Mouse (Mus musculus) stomach, postnatal 0 days (tissue): ENCODE data around the gene Iffo1. TPM values are rescaled to one million over a fixed set of nuclear protein-coding genes. Genes with fewer than 3 reads are reported as not detected.

Source experiments
- ATAC-seq: fragments of 200-750 bp; cut with Nextera tagmentation; 2 replicates; pipeline ENCODE4 v1.8.0; 2017; ENCODE audit not compliant: low FRiP score, low TSS enrichment
- DNase-seq: peaks from one replicate; pipeline ENCODE4 v3.0.0-alpha.2; 2016; ENCODE audit warnings: low spot score
- H3K27ac ChIP-seq: fragments of 300-500 bp; sonication (generic); replicated peaks from 2 replicates; pipeline ENCODE4 v1.5.1; 2014; ENCODE audit warnings: mild to moderate bottlenecking, control low read depth
- H3K27me3 ChIP-seq: fragments of 300-500 bp; sonication (generic); 2 replicates; pipeline ENCODE4 v1.6.1; 2014; ENCODE audit warnings: low read length; ENCODE audit not compliant: control insufficient read depth, insufficient read depth
- H3K36me3 ChIP-seq: fragments of 300-500 bp; sonication (generic); 2 replicates; pipeline ENCODE4 v1.6.1; 2014; ENCODE audit warnings: low read length, mixed read lengths; ENCODE audit not compliant: control insufficient read depth, insufficient read depth
- H3K4me1 ChIP-seq: fragments of 300-500 bp; sonication (generic); replicated peaks from 2 replicates; pipeline ENCODE4 v1.6.1; 2014; ENCODE audit warnings: antibody characterized with exemption; ENCODE audit not compliant: control insufficient read depth, insufficient read depth
- H3K4me2 ChIP-seq: fragments of 300-500 bp; sonication (generic); replicated peaks from 2 replicates; pipeline ENCODE4 v1.6.1; 2014; ENCODE audit warnings: low read depth, mild to moderate bottlenecking, control low read depth, moderate library complexity
- H3K4me3 ChIP-seq: fragments of 300-500 bp; sonication (generic); 2 replicates; pipeline ENCODE4 v1.5.1; 2014; ENCODE audit warnings: low read depth, low read length, control low read depth
- H3K9ac ChIP-seq: fragments of 300-500 bp; sonication (generic); 2 replicates; pipeline ENCODE4 v1.6.1; 2014; ENCODE audit warnings: mild to moderate bottlenecking, low read length, control low read depth, mixed read lengths
- H3K9me3 ChIP-seq: fragments of 300-500 bp; sonication (generic); 2 replicates; pipeline ENCODE4 v1.6.1; 2016; ENCODE audit warnings: low read length; ENCODE audit not compliant: control insufficient read depth
- CTCF ChIP-seq: IDR thresholded peaks from 2 replicates; pipeline ENCODE4 v1.5.1; 2016; ENCODE audit warnings: antibody characterized with exemption, low read depth, mild to moderate bottlenecking, moderate library complexity
- EP300 ChIP-seq: optimal IDR thresholded peaks from 2 replicates; pipeline ENCODE3; 2016; ENCODE audit warnings: antibody characterized with exemption
- WGBS: fragments of 180-500 bp; shearing (Covaris S2); extraction: QIAGEN DNeasy Blood & Tissue Kit; methylation state at CpG from one replicate; pipeline ENCODE4 v1.1.7; 2014; 5-methylcytosine and 5-hydroxymethylcytosine counted together
- polyA plus RNA-seq: library from polyadenylated mRNA; unstranded; fragments of >200 nt; fragmentation: Nextera tagmentation; extraction: Ambion mirVana; gene quantifications from 2 replicates; pipeline ENCODE4 v1.2.1, GENCODE M21; 2015

Iffo1 gene
- polyA plus RNA-seq, 1 experiment from 2014 or later, result 4.4 TPM

DNA sequence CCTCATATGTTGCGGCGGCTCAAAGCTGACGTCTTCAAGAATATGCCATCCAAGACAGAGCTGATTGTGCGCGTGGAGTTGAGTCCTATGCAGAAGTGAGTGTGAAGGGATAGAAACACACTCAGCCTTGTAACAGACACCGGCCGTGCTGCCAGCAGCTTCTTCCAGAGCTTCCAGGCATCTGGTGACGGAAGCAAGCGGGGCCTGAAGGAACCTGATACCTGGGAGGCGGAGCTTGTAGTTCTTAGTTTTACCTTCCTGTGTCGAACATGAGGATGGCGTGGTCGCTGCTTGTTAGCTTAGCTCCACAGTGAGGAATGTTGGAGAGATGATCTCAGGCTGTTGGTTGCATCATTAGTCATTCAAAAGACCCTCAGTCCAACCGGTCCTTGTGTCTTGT, 35.7 kb upstream of the Iffo1 start:
- 77% methylated on average over 14 of the region's 14 CpGs for WGBS
- no peak overlapping the region for H3K4me2 ChIP-seq
- no peaks in the 10 kb centered on the region for H3K9me3 ChIP-seq
- H3K9ac ChIP-seq, result no peak overlapping the region
- H3K27ac ChIP-seq, result no peak overlapping the region
- no peak for TF ChIP-seq CTCF
- TF ChIP-seq EP300, result no peak
- H3K4me1 ChIP-seq, result no peaks in the 10 kb centered on the region
- H3K27me3 ChIP-seq, result no peaks in the 10 kb centered on the region
- H3K4me3 ChIP-seq, result no peak overlapping the region
- ATAC-seq (no peak), DNase-seq (no peak)
- peaks cover 75% of the 10 kb centered on the region for H3K36me3 ChIP-seq

DNA sequence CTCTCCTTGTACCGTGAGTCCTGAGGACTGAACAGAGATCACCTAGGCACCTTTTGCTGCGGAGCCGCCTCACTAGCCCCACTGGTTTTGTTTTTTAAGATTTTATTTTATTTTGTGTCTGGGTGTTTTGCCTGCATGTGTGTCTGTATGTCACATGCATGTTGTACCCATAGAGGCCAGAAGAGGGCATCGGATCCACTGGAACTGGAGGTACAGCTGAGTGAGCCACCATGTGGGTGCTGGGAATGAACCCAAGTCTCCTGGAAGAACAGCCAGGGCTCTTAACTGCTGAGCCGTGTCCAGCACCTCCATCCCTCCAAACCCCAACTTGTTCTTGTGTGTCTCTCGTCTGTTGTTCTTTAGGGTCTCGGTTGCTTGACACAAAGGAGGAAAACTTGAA, 34.1 kb upstream of the Iffo1 start:
- ATAC-seq (peak; percentile 50; the same call in 1 of the 2 replicates), DNase-seq (peak; percentile 56)
- H3K4me3 ChIP-seq, result no peak overlapping the region
- TF ChIP-seq CTCF, result peak; percentile 68
- no peak for TF ChIP-seq EP300
- peaks cover 66% of the 10 kb centered on the region for H3K36me3 ChIP-seq
- H3K27ac ChIP-seq, result no peak overlapping the region
- H3K4me2 ChIP-seq, result no peak overlapping the region
- 85% methylated on average over 7 of the region's 7 CpGs for WGBS
- H3K9me3 ChIP-seq, result no peaks in the 10 kb centered on the region
- no peaks in the 10 kb centered on the region for H3K4me1 ChIP-seq
- no peaks in the 10 kb centered on the region for H3K27me3 ChIP-seq
- no peak overlapping the region for H3K9ac ChIP-seq

DNA sequence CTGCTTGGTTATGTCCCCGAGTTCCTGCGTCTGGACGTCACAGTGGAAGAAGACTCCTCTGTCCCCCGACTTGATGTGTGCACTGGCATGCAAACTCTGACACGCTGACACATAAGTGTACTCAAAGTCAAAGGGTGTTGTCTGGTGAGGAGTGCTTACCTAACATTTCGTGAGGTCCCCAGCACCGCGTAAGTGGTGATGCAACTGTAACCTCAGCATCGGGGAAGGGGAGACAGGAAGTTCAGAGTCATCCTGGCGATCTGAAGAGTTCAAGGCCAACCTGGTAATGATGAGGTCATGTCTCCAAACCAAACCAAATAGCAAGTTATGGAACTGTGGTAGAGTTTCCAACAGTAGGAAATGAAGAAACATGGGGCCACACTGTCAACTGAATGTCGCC, 32.5 kb upstream of the Iffo1 start:
- Histone ChIP-seq H3K9ac (no peak overlapping the region), H3K4me1 (no peaks in the 10 kb centered on the region), H3K4me2 (no peak overlapping the region), H3K4me3 (no peak overlapping the region), H3K27ac (no peak overlapping the region), H3K9me3 (no peaks in the 10 kb centered on the region), H3K27me3 (no peaks in the 10 kb centered on the region), H3K36me3 (peaks cover 63% of the 10 kb centered on the region)
- ATAC-seq, result no peak
- no peak for DNase-seq
- 92% methylated on average over 11 of the region's 11 CpGs for WGBS
- no peak for TF ChIP-seq CTCF
- no peak for TF ChIP-seq EP300

DNA sequence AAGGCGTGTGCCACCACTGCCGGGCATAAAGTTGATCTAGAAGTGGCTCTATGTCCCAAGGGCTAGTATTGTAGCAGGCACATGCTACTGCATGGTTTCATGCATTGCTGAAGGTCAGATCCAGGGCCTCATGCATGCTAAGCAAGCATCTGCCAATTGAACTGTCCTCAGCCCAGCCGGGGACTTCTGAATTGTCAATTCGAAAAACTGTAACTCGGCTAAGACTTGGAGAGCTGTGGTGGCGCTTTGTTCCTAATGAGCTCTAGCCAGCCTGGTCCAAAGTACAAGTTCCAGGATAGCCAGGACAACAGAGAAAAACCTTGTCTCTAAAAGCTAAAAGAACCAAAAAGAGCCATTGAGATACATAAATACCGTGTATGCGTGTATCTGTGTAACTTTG, 25.7 kb upstream of the Iffo1 start:
- H3K9me3 ChIP-seq, result no peaks in the 10 kb centered on the region
- H3K27me3 ChIP-seq, result no peaks in the 10 kb centered on the region
- H3K27ac ChIP-seq, result no peak overlapping the region
- no peaks in the 10 kb centered on the region for H3K4me1 ChIP-seq
- DNase-seq, result no peak
- H3K9ac ChIP-seq, result no peak overlapping the region
- 88% methylated on average over 8 of the region's 8 CpGs for WGBS
- H3K4me3 ChIP-seq, result no peak overlapping the region
- H3K4me2 ChIP-seq, result no peak overlapping the region
- TF ChIP-seq EP300, result no peak
- TF ChIP-seq CTCF, result no peak
- H3K36me3 ChIP-seq, result peaks cover 62% of the 10 kb centered on the region
- no peak for ATAC-seq

DNA sequence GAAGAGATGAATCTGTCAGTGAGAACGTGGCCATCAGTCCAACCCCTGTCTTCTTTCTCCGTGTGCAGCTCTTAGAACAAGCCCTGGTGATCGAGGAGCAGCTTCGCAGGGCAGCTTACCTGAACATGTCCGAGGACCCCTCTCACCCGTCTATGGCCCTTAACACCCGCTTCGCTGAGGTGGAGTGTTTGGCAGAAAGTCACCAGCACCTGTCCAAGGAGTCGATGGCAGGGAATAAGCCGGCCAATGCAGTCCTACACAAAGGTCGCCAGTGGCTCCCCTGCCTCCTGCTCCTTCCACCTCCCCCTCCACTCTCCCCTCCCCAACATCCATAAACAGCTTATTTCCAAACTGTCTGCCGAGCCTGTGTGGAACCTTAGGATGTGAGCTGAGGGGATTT, 16.3 kb upstream of the Iffo1 start:
- no peak overlapping the region for H3K4me3 ChIP-seq
- H3K36me3 ChIP-seq, result peaks cover 20% of the 10 kb centered on the region
- ATAC-seq, result no peak
- H3K4me2 ChIP-seq, result no peak overlapping the region
- TF ChIP-seq CTCF, result no peak
- TF ChIP-seq EP300, result no peak
- H3K9ac ChIP-seq, result no peak overlapping the region
- DNase-seq, result no peak
- 87% methylated on average over 12 of the region's 12 CpGs for WGBS
- H3K27me3 ChIP-seq, result no peaks in the 10 kb centered on the region
- H3K4me1 ChIP-seq, result no peaks in the 10 kb centered on the region; the same call in 1 of the 2 replicates
- no peak overlapping the region for H3K27ac ChIP-seq
- H3K9me3 ChIP-seq, result no peaks in the 10 kb centered on the region

DNA sequence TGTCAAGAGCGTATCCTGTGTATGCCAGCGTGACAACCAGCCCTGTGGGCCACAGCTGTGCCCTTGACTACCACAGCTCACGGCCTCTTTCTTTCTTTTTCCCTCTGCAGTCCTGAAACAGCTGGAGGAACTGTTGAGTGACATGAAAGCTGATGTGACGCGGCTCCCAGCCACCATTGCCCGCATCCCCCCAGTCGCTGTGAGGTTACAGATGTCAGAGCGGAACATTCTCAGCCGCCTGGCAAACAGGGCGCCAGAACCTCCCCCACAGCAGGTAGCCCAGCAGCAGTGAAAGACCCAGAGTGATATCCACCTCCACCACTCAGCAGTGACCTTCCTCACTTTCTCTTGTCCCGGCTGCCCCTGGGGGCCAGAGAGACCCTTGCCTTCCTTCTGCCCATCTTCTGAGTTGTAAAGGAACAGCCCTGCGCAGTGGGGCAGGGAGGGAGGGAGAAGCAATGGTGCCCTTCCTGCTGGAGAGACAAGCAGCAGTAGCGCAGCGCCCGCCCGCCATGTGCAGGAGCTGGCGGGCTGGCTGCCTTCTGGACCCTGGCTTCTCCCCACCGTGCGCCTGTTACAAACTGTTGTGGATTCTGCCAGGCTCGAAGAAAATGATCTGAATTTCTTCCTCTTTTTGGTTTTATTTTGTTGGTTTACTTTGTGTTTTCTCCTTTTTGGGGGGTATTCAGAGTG, 15.2 kb upstream of the Iffo1 start:
- Histone ChIP-seq H3K27ac (no peak overlapping the region), H3K9me3 (no peaks in the 10 kb centered on the region), H3K4me3 (no peak overlapping the region), H3K36me3 (peaks cover 26% of the 10 kb centered on the region), H3K4me1 (no peaks in the 10 kb centered on the region; the same call in 1 of the 2 replicates), H3K4me2 (no peak overlapping the region), H3K9ac (no peak overlapping the region), H3K27me3 (no peaks in the 10 kb centered on the region)
- no peak for ATAC-seq
- WGBS, result 91% methylated on average over 20 of the region's 20 CpGs
- TF ChIP-seq EP300 (no peak), CTCF (no peak)
- DNase-seq, result no peak
